Mouse (Mus musculus): Measurements from ENCODE around the gene Tma7.

- no peak for TF ChIP-seq POLR2A (IDR thresholded peaks at IDR 0.05; ENCODE audit: insufficient read depth, low read depth, low read length)
- TF ChIP-seq CTCF (IDR thresholded peaks at IDR 0.05; ENCODE audit: insufficient read depth, low read depth, low read length) = no peak
Observed at GRCm38 (mm10) chr9:109041351-109041750, 41.0 kb downstream of the Tma7 start.
